Mouse (Mus musculus): ENCODE measurements around the gene Astn2. TPM values are rescaled to one million over a fixed set of nuclear protein-coding genes. Genes with fewer than 3 reads are reported as not detected.
A peak's percentile ranks its signal among the peaks of the same experiment; 100 is the strongest.

Astn2 gene
- polyA plus RNA-seq, 1 experiment from 2014 or later: 1.1 TPM

DNA sequence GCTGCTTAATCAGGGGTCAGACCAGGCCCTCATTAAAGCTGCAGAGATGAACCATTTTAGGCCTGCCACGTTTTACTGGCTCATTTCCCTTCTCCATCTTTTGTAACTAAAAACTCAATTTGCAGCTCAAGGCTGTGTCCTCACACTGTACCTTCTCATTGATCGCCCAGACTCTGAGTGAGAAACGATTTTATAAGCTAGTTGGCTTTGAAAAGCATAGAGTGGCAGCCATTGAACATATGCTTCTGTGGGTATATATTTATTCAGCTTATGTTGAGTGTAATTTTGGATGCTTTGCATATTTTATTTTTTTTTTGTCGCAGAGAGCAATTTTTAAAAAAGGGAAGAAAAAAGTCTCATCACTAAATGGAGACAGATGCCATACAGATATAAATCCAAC lies 637.0 kb downstream of the Astn2 start:
- Histone ChIP-seq H3K4me1 (no peaks in the 10 kb centered on the region), H3K4me3 (no peak overlapping the region), H3K27me3 (no peaks in the 10 kb centered on the region), H3K27ac (no peak overlapping the region), H3K4me2 (no peak overlapping the region), H3K36me3 (no peaks in the 10 kb centered on the region), H3K9me3 (no peaks in the 10 kb centered on the region), H3K9ac (no peak overlapping the region)
- no peak for ATAC-seq (ENCODE audit: insufficient number of reproducible peaks, insufficient read depth, low FRiP score, low TSS enrichment, low read depth)
- 69% methylated on average over 4 of the region's 4 CpGs for WGBS

DNA sequence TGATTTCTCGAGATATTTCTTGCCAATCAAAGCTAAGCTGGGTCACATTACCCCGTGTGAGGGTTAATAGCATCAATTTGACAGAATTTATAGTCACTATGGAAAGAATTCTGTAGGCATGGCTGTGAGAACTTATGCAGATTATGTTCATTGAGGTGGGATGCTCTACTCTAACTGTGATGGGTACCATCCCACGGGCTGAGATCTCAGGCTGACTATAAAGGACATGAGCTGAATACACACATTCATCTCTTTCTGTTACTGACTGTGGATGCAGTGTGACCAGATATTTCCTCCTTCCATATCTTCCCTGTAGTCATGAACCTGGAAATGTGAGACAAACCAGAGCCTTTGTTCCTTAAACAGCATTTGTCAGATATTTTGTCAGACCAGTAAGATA lies 639.1 kb downstream of the Astn2 start:
- Histone ChIP-seq H3K4me2 (no peak overlapping the region), H3K27ac (no peak overlapping the region), H3K9ac (no peak overlapping the region), H3K4me1 (0 out of 2 replicates have a peak, but pooled peaks cover 4% of the 10 kb centered on the region), H3K4me3 (no peak overlapping the region), H3K9me3 (no peaks in the 10 kb centered on the region), H3K27me3 (no peaks in the 10 kb centered on the region), H3K36me3 (no peaks in the 10 kb centered on the region)
- ATAC-seq (ENCODE audit: insufficient number of reproducible peaks, insufficient read depth, low FRiP score, low TSS enrichment, low read depth): no peak
- WGBS: 59% methylated on average over 3 of the region's 3 CpGs

DNA sequence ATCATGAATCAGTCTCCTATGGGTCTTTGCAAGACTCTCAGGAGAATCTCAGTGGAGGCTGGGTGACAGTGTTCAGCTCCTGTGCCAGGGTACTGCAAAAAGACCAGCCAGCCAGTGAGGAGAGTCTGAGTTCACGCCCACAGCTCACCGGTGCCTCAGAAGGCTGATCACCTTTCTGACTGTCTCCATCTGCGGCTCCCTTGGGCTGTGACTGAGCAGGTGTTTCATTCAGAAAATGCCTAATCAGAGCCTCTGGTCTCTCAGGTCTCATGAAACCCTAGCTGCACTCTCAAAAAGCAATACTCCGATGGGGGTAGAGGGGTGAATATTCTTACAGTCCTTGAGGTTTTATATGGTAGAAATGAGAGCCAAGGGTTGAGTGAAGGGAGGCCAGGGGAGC lies 640.1 kb downstream of the Astn2 start:
- WGBS: 56% methylated on average over 4 of the region's 4 CpGs
- Histone ChIP-seq H3K4me1 (0 out of 2 replicates have a peak, but pooled peaks cover 4% of the 10 kb centered on the region), H3K9ac (no peak overlapping the region), H3K4me3 (no peak overlapping the region), H3K36me3 (no peaks in the 10 kb centered on the region), H3K4me2 (no peak overlapping the region), H3K27ac (no peak overlapping the region), H3K9me3 (no peaks in the 10 kb centered on the region), H3K27me3 (no peaks in the 10 kb centered on the region)
- ATAC-seq (ENCODE audit: insufficient number of reproducible peaks, insufficient read depth, low FRiP score, low TSS enrichment, low read depth): 0 out of 2 replicates have a peak, but pooled peaks have one; percentile 72

DNA sequence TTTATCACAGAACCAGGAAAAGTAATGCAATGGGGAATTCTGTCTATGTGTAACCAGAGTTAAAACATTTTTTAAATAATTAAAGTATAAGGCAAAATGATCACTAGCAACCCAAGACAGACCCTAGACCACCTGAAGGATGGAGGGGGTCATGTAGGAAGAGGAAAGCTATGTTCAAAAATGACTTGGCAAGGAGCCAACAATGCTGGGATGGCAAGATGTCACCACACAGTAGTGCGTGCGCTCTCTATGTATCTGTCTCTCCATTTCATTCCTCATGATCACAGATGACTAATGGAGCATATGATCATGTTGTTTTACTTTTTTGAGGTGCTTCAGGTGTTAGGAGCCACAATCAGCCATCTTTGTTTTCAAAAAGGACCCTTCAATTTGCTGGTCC lies 640.6 kb downstream of the Astn2 start:
- ATAC-seq (ENCODE audit: insufficient number of reproducible peaks, insufficient read depth, low FRiP score, low TSS enrichment, low read depth): no peak
- Histone ChIP-seq H3K4me1 (0 out of 2 replicates have a peak, but pooled peaks cover 4% of the 10 kb centered on the region), H3K27me3 (no peaks in the 10 kb centered on the region), H3K4me2 (no peak overlapping the region), H3K36me3 (no peaks in the 10 kb centered on the region), H3K4me3 (no peak overlapping the region), H3K9ac (no peak overlapping the region), H3K27ac (no peak overlapping the region), H3K9me3 (no peaks in the 10 kb centered on the region)
- 95% methylated on average over 2 of the region's 2 CpGs for WGBS

DNA sequence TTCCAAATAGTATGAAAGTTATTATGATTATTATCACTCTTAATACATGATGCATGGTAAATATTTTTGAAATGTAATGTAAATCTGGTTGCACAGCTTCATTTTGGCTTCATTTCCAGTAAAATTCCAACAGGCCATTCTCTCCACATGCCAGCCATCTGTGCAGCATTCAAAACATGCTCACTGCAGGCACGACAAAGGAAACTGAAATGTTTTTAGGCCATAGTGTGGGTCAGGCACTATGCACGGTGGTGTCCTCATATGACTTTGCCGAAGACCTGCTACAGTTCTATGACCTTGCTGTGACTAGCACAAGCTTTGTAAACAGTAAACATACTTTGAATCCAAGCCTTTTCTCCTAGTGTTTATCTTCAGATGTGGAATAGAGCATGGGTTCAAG lies 642.3 kb downstream of the Astn2 start:
- Histone ChIP-seq H3K27ac (no peak overlapping the region), H3K36me3 (no peaks in the 10 kb centered on the region), H3K27me3 (no peaks in the 10 kb centered on the region), H3K4me1 (0 out of 2 replicates have a peak, but pooled peaks cover 4% of the 10 kb centered on the region), H3K9ac (no peak overlapping the region), H3K9me3 (no peaks in the 10 kb centered on the region), H3K4me2 (no peak overlapping the region), H3K4me3 (no peak overlapping the region)
- WGBS: 72% methylated on average over 3 of the region's 3 CpGs
- ATAC-seq (ENCODE audit: insufficient number of reproducible peaks, insufficient read depth, low FRiP score, low TSS enrichment, low read depth): no peak

DNA sequence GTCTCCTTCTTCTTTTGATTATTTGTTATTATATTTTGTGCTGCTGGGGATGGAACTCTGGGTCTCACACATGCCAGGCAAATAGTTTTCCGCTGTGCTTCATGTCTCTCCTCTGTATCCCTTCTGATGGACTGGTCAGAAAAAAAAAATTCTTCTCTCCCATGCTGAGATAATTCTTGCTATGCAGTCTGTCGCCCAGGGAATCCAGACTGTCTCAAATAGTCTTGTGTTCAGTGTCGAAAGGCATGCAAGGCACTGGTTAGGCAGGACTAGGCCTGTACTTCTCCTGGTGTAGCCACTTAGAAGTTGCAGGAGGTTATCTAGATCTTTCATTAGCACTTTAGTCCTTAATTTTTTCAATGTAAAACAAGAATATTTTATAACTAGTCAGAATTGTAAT lies 642.8 kb downstream of the Astn2 start:
- no peak for ATAC-seq (ENCODE audit: insufficient number of reproducible peaks, insufficient read depth, low FRiP score, low TSS enrichment, low read depth)
- Histone ChIP-seq H3K9ac (no peak overlapping the region), H3K9me3 (no peaks in the 10 kb centered on the region), H3K4me1 (0 out of 2 replicates have a peak, but pooled peaks cover 4% of the 10 kb centered on the region), H3K4me3 (no peak overlapping the region), H3K4me2 (no peak overlapping the region), H3K27me3 (no peaks in the 10 kb centered on the region), H3K27ac (no peak overlapping the region), H3K36me3 (no peaks in the 10 kb centered on the region)
- WGBS: 67% methylated on average over 3 of the region's 3 CpGs

DNA sequence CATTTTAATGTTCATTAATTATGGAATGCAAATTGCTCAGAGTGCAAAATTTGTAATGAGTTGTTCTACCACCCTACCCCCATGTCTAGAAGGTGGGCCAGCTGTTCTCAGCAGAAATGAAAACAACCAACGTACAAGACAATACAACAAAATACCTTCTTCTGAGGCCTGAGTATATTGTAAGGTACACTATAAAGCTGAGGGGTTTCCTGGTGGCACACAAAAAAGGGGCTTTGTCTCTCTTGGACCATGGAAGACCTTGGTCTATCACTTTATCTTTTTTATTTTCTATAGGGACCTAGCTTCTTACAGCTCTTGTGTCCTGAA lies 645.6 kb downstream of the Astn2 start:
- 0 out of 2 replicates have a peak, but pooled peaks cover 4% of the 10 kb centered on the region for H3K4me1 ChIP-seq
- no peak for ATAC-seq (ENCODE audit: insufficient number of reproducible peaks, insufficient read depth, low FRiP score, low TSS enrichment, low read depth)
- no peak overlapping the region for H3K9ac ChIP-seq
- no peaks in the 10 kb centered on the region for H3K36me3 ChIP-seq
- H3K4me2 ChIP-seq: no peak overlapping the region
- 72% methylated on average over 1 of the region's 1 CpGs for WGBS
- no peaks in the 10 kb centered on the region for H3K9me3 ChIP-seq
- H3K27ac ChIP-seq: no peak overlapping the region
- H3K4me3 ChIP-seq: no peak overlapping the region
- no peaks in the 10 kb centered on the region for H3K27me3 ChIP-seq

DNA sequence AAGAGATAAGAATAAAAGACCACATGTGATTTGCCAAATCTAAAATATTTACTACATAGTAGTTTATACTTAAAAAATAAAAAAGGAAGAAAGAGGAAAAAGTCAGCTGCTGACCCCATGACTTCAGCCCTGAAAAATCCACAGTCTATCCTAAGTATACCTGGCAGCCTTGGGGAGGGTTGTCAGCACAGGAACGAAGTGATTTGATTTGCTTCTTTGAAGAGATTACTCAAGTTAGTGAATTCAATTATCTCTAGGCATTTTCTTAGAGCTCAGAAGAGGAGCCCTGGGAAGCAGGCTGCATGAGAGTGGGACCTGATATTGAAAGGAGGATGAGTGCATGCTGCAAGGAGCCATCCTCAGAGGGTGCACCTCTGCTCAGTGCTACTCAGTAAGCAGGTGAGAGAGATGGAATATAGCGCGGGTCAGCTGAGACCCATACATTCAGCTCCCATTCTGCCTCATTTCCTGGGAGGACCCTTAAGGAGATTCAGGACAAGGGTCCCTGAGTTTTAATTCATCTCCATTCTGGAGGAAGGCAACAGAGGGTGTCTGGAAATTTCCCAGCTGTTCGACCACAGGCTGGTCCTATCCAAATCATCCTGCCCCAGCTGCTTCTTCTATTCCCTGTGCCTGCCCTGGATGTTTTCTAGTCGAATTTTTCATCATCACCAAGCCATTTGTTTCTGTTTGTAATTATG lies 646.1 kb downstream of the Astn2 start:
- no peak overlapping the region for H3K9ac ChIP-seq
- no peaks in the 10 kb centered on the region for H3K36me3 ChIP-seq
- WGBS: 51% methylated on average over 5 of the region's 5 CpGs

DNA sequence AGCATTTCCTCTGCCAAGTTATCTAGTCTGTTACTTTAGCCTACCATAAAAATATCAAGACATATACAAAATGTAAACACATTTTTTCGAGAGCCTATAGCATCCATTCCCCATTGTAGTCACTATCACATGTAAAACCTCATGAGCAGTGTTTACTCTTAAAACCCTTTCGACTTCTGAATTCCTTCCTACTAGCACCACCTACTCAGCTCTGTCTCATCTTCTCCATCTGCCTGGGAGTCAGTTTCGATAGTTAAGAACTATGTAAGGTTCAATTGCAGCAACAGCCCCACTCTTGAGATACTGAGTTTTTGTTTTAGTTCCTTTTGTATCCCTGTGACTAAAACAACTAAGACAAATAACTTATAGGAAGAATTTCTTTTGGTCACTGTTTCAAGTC lies 651.5 kb downstream of the Astn2 start:
- no peak overlapping the region for H3K9ac ChIP-seq
- H3K9me3 ChIP-seq: no peaks in the 10 kb centered on the region
- H3K27ac ChIP-seq: no peak overlapping the region
- H3K4me2 ChIP-seq: no peak overlapping the region
- ATAC-seq (ENCODE audit: insufficient number of reproducible peaks, insufficient read depth, low FRiP score, low TSS enrichment, low read depth): no peak
- H3K4me1 ChIP-seq: no peaks in the 10 kb centered on the region
- H3K36me3 ChIP-seq: no peaks in the 10 kb centered on the region
- WGBS: 88% methylated on average over 3 of the region's 3 CpGs
- no peak overlapping the region for H3K4me3 ChIP-seq
- no peaks in the 10 kb centered on the region for H3K27me3 ChIP-seq

More for the DNA sequence above, 646.1 kb downstream of the Astn2 start:
- H3K27me3 ChIP-seq: no peaks in the 10 kb centered on the region
- H3K4me1 ChIP-seq: 0 out of 2 replicates have a peak, but pooled peaks cover 4% of the 10 kb centered on the region
- H3K4me3 ChIP-seq: no peak overlapping the region
- no peak overlapping the region for H3K27ac ChIP-seq
- no peak for ATAC-seq (ENCODE audit: insufficient number of reproducible peaks, insufficient read depth, low FRiP score, low TSS enrichment, low read depth)
- H3K9me3 ChIP-seq: no peaks in the 10 kb centered on the region
- no peak overlapping the region for H3K4me2 ChIP-seq

DNA sequence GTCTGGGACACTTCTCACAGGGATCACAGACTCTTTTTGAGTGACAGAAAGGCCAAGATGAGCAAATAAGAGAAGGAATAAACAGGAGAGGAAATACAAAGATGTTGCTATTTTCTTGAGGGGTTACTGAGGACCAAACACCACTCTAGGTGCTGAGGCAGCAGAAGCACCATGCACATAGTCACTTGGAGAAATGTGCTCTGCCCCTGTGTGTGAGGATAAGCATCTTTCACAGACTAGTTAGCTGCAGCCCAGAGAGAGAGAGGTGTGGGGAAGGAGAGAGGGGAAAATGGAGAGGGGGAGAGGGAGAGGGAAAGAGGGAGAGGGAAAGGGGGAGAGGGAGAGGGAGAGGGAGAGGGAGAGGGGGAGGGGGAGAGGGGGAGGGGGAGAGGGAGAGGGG lies 659.6 kb downstream of the Astn2 start:
- Histone ChIP-seq H3K9me3 (no peaks in the 10 kb centered on the region), H3K9ac (no peak overlapping the region), H3K36me3 (no peaks in the 10 kb centered on the region), H3K4me1 (no peaks in the 10 kb centered on the region), H3K27me3 (no peaks in the 10 kb centered on the region), H3K27ac (no peak overlapping the region), H3K4me2 (no peak overlapping the region), H3K4me3 (no peak overlapping the region)
- ATAC-seq (ENCODE audit: insufficient number of reproducible peaks, insufficient read depth, low FRiP score, low TSS enrichment, low read depth): no peak

DNA sequence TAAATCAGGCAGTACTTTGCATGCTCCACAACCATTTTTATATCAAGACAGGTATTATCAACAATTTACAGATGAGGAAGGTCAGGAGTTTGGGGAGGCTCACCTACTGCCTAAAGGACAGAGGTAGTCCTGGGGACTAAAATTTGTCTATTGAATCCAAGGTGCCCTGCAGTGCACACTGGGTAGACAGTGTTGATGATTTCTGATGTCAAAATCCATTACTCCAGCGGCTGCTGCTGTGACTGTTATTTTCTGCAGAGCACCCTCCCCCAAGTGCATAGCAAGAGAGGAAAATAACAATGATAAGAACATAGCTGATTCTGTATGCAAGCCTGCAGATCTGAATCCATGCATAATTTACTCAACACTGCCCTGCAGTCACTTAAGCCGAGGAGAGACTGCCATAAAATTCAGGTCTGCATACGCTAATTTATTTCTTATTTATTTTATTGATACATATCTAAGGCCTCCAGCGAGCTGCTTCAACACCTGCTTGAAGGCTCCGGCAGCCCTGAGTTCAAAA lies 660.3 kb downstream of the Astn2 start:
- ATAC-seq (ENCODE audit: insufficient number of reproducible peaks, insufficient read depth, low FRiP score, low TSS enrichment, low read depth): no peak
- no peak overlapping the region for H3K27ac ChIP-seq
- no peak overlapping the region for H3K4me3 ChIP-seq

DNA sequence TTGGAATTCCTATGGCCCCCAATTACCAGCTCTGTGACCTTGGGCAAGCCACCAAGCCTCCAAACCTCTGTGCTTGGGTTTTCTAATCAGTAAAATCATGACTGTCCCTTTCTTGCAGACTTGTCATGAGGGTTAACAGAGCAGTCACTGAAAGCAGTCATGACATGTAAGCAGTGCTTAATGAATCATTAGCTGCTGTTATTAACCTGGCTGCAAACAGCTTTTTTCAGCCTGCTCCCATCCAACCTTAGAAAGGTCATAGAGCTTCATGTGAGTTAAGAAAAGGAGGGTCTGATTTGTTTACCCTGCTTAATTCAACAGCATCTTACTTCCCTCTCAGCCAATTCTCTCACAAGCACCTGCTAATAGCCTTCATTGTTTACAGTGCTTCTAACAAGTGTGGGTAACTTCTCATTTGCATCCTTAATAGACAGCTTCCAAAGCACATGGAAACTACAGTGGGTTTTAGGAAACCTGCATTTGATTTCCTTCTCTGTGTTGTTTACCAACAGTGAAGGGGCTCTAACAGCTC lies 661.2 kb downstream of the Astn2 start:
- H3K27ac ChIP-seq: no peak overlapping the region
- H3K4me3 ChIP-seq: no peak overlapping the region
- no peaks in the 10 kb centered on the region for H3K4me1 ChIP-seq
- no peaks in the 10 kb centered on the region for H3K36me3 ChIP-seq
- H3K27me3 ChIP-seq: no peaks in the 10 kb centered on the region
- no peak overlapping the region for H3K9ac ChIP-seq
- ATAC-seq (ENCODE audit: insufficient number of reproducible peaks, insufficient read depth, low FRiP score, low TSS enrichment, low read depth): no peak
- no peak overlapping the region for H3K4me2 ChIP-seq
- no peaks in the 10 kb centered on the region for H3K9me3 ChIP-seq

More for the DNA sequence above, 660.3 kb downstream of the Astn2 start:
- H3K36me3 ChIP-seq: no peaks in the 10 kb centered on the region
- H3K9ac ChIP-seq: no peak overlapping the region
- no peaks in the 10 kb centered on the region for H3K9me3 ChIP-seq
- no peaks in the 10 kb centered on the region for H3K27me3 ChIP-seq
- no peak overlapping the region for H3K4me2 ChIP-seq
- H3K4me1 ChIP-seq: no peaks in the 10 kb centered on the region
- 66% methylated on average over 5 of the region's 5 CpGs for WGBS

Measured in embryonic facial prominence, embryonic 13.5 days (tissue).